Mouse (Mus musculus) liver, embryonic 14.5 days (tissue): ENCODE results near the gene Fanci. TPM values are rescaled to one million over a fixed set of nuclear protein-coding genes. Genes with fewer than 3 reads are reported as not detected.

Experiments
- ATAC-seq: fragments of 200-750 bp; cut with Nextera tagmentation; 2 replicates; pipeline ENCODE4 v1.8.0; 2017; ENCODE audit warnings: moderate number of reproducible peaks, mild to moderate bottlenecking, moderate library complexity; ENCODE audit not compliant: insufficient read depth
- DNase-seq, 3 experiments: peaks; one replicate each; pipeline ENCODE4 v3.0.0-alpha.2; 2012 to 2013; ENCODE audit warnings: low read depth in 3 of 3, low spot score in 3 of 3
- H3K27ac ChIP-seq: fragments of 300-500 bp; sonication (generic); 2 replicates; pipeline ENCODE4 v1.5.1; 2014; ENCODE audit warnings: moderate library complexity, mild to moderate bottlenecking, control low read depth, inconsistent platforms
- H3K27me3 ChIP-seq: fragments of 300-500 bp; sonication (generic); 2 replicates; pipeline ENCODE4 v1.6.1; 2014; ENCODE audit warnings: mild to moderate bottlenecking, low read length, moderate library complexity; ENCODE audit not compliant: control insufficient read depth, insufficient read depth
- H3K36me3 ChIP-seq: fragments of 300-500 bp; sonication (generic); replicated peaks from 2 replicates; pipeline ENCODE4 v1.6.1; 2014; ENCODE audit warnings: low read depth; ENCODE audit not compliant: control insufficient read depth, insufficient read depth
- H3K4me1 ChIP-seq, 2 experiments: fragments of 200-500 bp in 1 of 2; fragments of 300-500 bp in 1 of 2; sonication (generic) in 1 of 2; replicated peaks; 2 replicates each; pipeline ENCODE4 v1.6.1; 2012 to 2014; ENCODE audit warnings: antibody characterized with exemption in 1 of 2, inconsistent platforms in 1 of 2, low read length in 1 of 2; ENCODE audit not compliant: control insufficient read depth in 2 of 2, insufficient read depth in 2 of 2
- H3K4me2 ChIP-seq: fragments of 300-500 bp; sonication (generic); 2 replicates; pipeline ENCODE4 v1.6.1; 2014; ENCODE audit warnings: low read depth, mild to moderate bottlenecking, control low read depth, moderate library complexity
- H3K4me3 ChIP-seq, 2 experiments: fragments of 200-500 bp in 1 of 2; fragments of 300-500 bp in 1 of 2; sonication (generic) in 1 of 2; 2 replicates each; pipeline ENCODE4 v1.5.1; 2012 to 2014; ENCODE audit warnings: low read depth in 2 of 2, low read length in 2 of 2, mild to moderate bottlenecking in 2 of 2, control low read depth in 1 of 2, inconsistent platforms in 1 of 2, moderate library complexity in 1 of 2; ENCODE audit not compliant: insufficient read depth in 1 of 2
- H3K9ac ChIP-seq: fragments of 300-500 bp; sonication (generic); replicated peaks from 2 replicates; pipeline ENCODE4 v1.6.1; 2014; ENCODE audit warnings: mild to moderate bottlenecking, control low read depth, moderate library complexity
- H3K9me3 ChIP-seq: fragments of 300-500 bp; sonication (generic); 2 replicates; pipeline ENCODE4 v1.6.1; 2016; ENCODE audit warnings: low read length, mixed read lengths; ENCODE audit not compliant: control insufficient read depth
- CTCF ChIP-seq: IDR thresholded peaks from 2 replicates; pipeline ENCODE4 v1.5.1; 2016; ENCODE audit warnings: antibody characterized with exemption, low read depth, control low read depth
- EP300 ChIP-seq: IDR thresholded peaks from 2 replicates; pipeline ENCODE4 v1.6.1; 2016; ENCODE audit warnings: antibody characterized with exemption, low read depth
- WGBS: fragments of 180-500 bp; shearing (Covaris S2); extraction: QIAGEN DNeasy Blood & Tissue Kit; methylation state at CpG from one replicate; pipeline ENCODE4 v1.1.7; 2014; ENCODE audit not compliant: insufficient replicate concordance; 5-methylcytosine and 5-hydroxymethylcytosine counted together
- polyA plus RNA-seq, 2 experiments: library from polyadenylated mRNA; depleted of rRNA in 1 of 2; stranded (reverse) in 1 of 2; unstranded in 1 of 2; fragments of >200 nt; fragmentation: Nextera tagmentation in 1 of 2; extraction: Ambion mirVana in 1 of 2; gene quantifications; 2 replicates each; pipeline versions ENCODE4 v1.2.1 to v1.2.3; 2012 to 2014

Gene Fanci
- polyA plus RNA-seq, 2 experiments: 6.7 to 10.0 TPM

- Histone ChIP-seq H3K9me3 (no peaks in the 10 kb centered on the region), H3K4me3 (no peak overlapping the region), H3K27ac (no peak overlapping the region), H3K4me1 (no peaks in the 10 kb centered on the region), H3K36me3 (peaks cover 43% of the 10 kb centered on the region), H3K27me3 (no peaks in the 10 kb centered on the region), H3K4me2 (no peak overlapping the region), H3K9ac (no peak overlapping the region)
- peak; percentile 45; the same call in 1 of the 2 replicates for ATAC-seq
- WGBS: 44% methylated on average over 12 of the region's 12 CpGs
- DNase-seq: peak; percentile 46 to 59 (median 59)
- TF ChIP-seq CTCF: peak; percentile 91
- no peak for TF ChIP-seq EP300
These were observed 41.9 kb upstream of the Fanci start for GRCm38 (mm10) chr7:79349738-79350386.

GRCm38 (mm10) chr7:79358350-79359182, 33.2 kb upstream of the Fanci start:
- DNase-seq: peak; percentile 62 to 64 (median 62)
- no peak overlapping the region for H3K27ac ChIP-seq
- peak; percentile 87 for ATAC-seq
- H3K9ac ChIP-seq: no peak overlapping the region
- H3K4me2 ChIP-seq: peak overlapping the region; percentile 14; the same call in 1 of the 2 replicates
- H3K27me3 ChIP-seq: no peaks in the 10 kb centered on the region
- H3K36me3 ChIP-seq: peaks cover 46% of the 10 kb centered on the region
- H3K4me1 ChIP-seq: peaks cover 12 to 26% of the 10 kb centered on the region in 2 experiments
- TF ChIP-seq EP300: peak; percentile 83
- TF ChIP-seq CTCF: 0 out of 2 replicates have a peak, but pooled peaks have one; percentile 17
- WGBS: 7% methylated on average over 15 of the region's 15 CpGs
- H3K9me3 ChIP-seq: no peaks in the 10 kb centered on the region
- H3K4me3 ChIP-seq: no peak overlapping the region

- WGBS: 39% methylated on average over 3 of the region's 3 CpGs
- no peak for DNase-seq
- no peak overlapping the region for H3K27ac ChIP-seq
- H3K4me1 ChIP-seq: peaks cover 12 to 26% of the 10 kb centered on the region in 2 experiments
- TF ChIP-seq EP300 (no peak), CTCF (no peak)
- peaks cover 44% of the 10 kb centered on the region for H3K36me3 ChIP-seq
- no peaks in the 10 kb centered on the region for H3K27me3 ChIP-seq
- H3K4me3 ChIP-seq: no peak overlapping the region
- no peak overlapping the region for H3K4me2 ChIP-seq
- no peak overlapping the region for H3K9ac ChIP-seq
- no peaks in the 10 kb centered on the region for H3K9me3 ChIP-seq
- ATAC-seq: no peak
These were observed 32.6 kb upstream of the Fanci start for GRCm38 (mm10) chr7:79359183-79359435.

GRCm38 (mm10) chr7:79360056-79360455, 31.7 kb upstream of the Fanci start:
- TF ChIP-seq EP300 (no peak), CTCF (no peak)
- DNase-seq (no peak), ATAC-seq (no peak)
- H3K27ac ChIP-seq: no peak overlapping the region
- peaks cover 12 to 26% of the 10 kb centered on the region in 2 experiments for H3K4me1 ChIP-seq
- H3K4me3 ChIP-seq: no peak overlapping the region
- WGBS: 83% methylated on average over 11 of the region's 11 CpGs
- H3K9me3 ChIP-seq: no peaks in the 10 kb centered on the region
- H3K36me3 ChIP-seq: peaks cover 36% of the 10 kb centered on the region
- H3K4me2 ChIP-seq: no peak overlapping the region
- H3K9ac ChIP-seq: no peak overlapping the region
- no peaks in the 10 kb centered on the region for H3K27me3 ChIP-seq

- Histone ChIP-seq H3K27me3 (no peaks in the 10 kb centered on the region), H3K36me3 (peaks cover 21% of the 10 kb centered on the region), H3K4me3 (no peak overlapping the region), H3K4me1 (peaks cover 12 to 26% of the 10 kb centered on the region in 2 experiments), H3K27ac (no peak overlapping the region), H3K4me2 (no peak overlapping the region), H3K9me3 (no peaks in the 10 kb centered on the region), H3K9ac (no peak overlapping the region)
- 68% methylated on average over 8 of the region's 8 CpGs for WGBS
- DNase-seq (no peak), ATAC-seq (no peak)
- TF ChIP-seq CTCF (no peak), EP300 (no peak)
These were observed 29.5 kb upstream of the Fanci start for GRCm38 (mm10) chr7:79362208-79362607.
